Mouse (Mus musculus) intestine, embryonic 15.5 days (tissue): ENCODE results near the gene Prkce. TPM values are rescaled to one million over a fixed set of nuclear protein-coding genes. Genes with fewer than 3 reads are reported as not detected.

Experiments
- ATAC-seq: fragments of 200-750 bp; cut with Nextera tagmentation; 2 replicates; pipeline ENCODE4 v1.8.0; 2017; ENCODE audit warnings: moderate TSS enrichment, moderate library complexity
- H3K27ac ChIP-seq: fragments of 300-500 bp; sonication (generic); 2 replicates; pipeline ENCODE4 v1.5.1; 2015; ENCODE audit warnings: mild to moderate bottlenecking, inconsistent platforms
- H3K27me3 ChIP-seq: fragments of 300-500 bp; sonication (generic); replicated peaks from 2 replicates; pipeline ENCODE4 v1.6.1; 2015; ENCODE audit warnings: inconsistent platforms
- H3K36me3 ChIP-seq: fragments of 300-500 bp; sonication (generic); 2 replicates; pipeline ENCODE4 v1.6.1; 2015; ENCODE audit warnings: inconsistent platforms
- H3K4me1 ChIP-seq: fragments of 300-500 bp; sonication (generic); replicated peaks from 2 replicates; pipeline ENCODE4 v1.6.1; 2015; ENCODE audit warnings: inconsistent platforms
- H3K4me2 ChIP-seq: fragments of 300-500 bp; sonication (generic); replicated peaks from 2 replicates; pipeline ENCODE4 v1.6.1; 2015; ENCODE audit warnings: mild to moderate bottlenecking, inconsistent platforms
- H3K4me3 ChIP-seq: fragments of 300-500 bp; sonication (generic); replicated peaks from 2 replicates; pipeline ENCODE4 v1.5.1; 2015; ENCODE audit warnings: inconsistent platforms
- H3K9ac ChIP-seq: fragments of 300-500 bp; sonication (generic); 2 replicates; pipeline ENCODE4 v1.6.1; 2015; ENCODE audit warnings: inconsistent platforms
- H3K9me3 ChIP-seq: fragments of 300-500 bp; sonication (generic); 2 replicates; pipeline ENCODE4 v1.6.1; 2016; ENCODE audit warnings: inconsistent platforms
- WGBS: fragments of 180-500 bp; shearing (Covaris S2); methylation state at CpG from one replicate; pipeline ENCODE4 v1.1.7; 2015; 5-methylcytosine and 5-hydroxymethylcytosine counted together
- polyA plus RNA-seq: library from polyadenylated mRNA; unstranded; fragments of >200 nt; fragmentation: Nextera tagmentation; extraction: Ambion mirVana; gene quantifications from 2 replicates; pipeline ENCODE4 v1.2.1, GENCODE M21; 2015

Prkce gene
- polyA plus RNA-seq, 1 experiment from 2014 or later: 6.6 TPM

- H3K9ac ChIP-seq: no peak overlapping the region
- no peak overlapping the region for H3K4me2 ChIP-seq
- no peak overlapping the region for H3K4me3 ChIP-seq
- no peaks in the 10 kb centered on the region for H3K36me3 ChIP-seq
- H3K9me3 ChIP-seq: no peaks in the 10 kb centered on the region
- H3K27ac ChIP-seq: no peak overlapping the region
- 90% methylated on average over 16 of the region's 16 CpGs for WGBS
- no peaks in the 10 kb centered on the region for H3K27me3 ChIP-seq
- peaks cover 4% of the 10 kb centered on the region; the same call in 1 of the 2 replicates for H3K4me1 ChIP-seq
- ATAC-seq: no peak
These were observed 62.6 kb downstream of the Prkce start for GRCm38 (mm10) chr17:86230141-86230633.

GRCm38 (mm10) chr17:86231741-86232179 lies 64.2 kb downstream of the Prkce start:
- Histone ChIP-seq H3K4me1 (peaks cover 4% of the 10 kb centered on the region; the same call in 1 of the 2 replicates), H3K27ac (no peak overlapping the region), H3K9ac (no peak overlapping the region), H3K4me3 (no peak overlapping the region), H3K9me3 (no peaks in the 10 kb centered on the region), H3K36me3 (no peaks in the 10 kb centered on the region), H3K4me2 (no peak overlapping the region), H3K27me3 (no peaks in the 10 kb centered on the region)
- 49% methylated on average over 12 of the region's 12 CpGs for WGBS
- peak; percentile 51 for ATAC-seq

GRCm38 (mm10) chr17:86232248-86232647 lies 64.7 kb downstream of the Prkce start:
- H3K4me3 ChIP-seq: no peak overlapping the region
- no peaks in the 10 kb centered on the region for H3K27me3 ChIP-seq
- WGBS: 71% methylated on average over 4 of the region's 4 CpGs
- H3K9ac ChIP-seq: no peak overlapping the region
- no peak overlapping the region for H3K4me2 ChIP-seq
- peaks cover 4% of the 10 kb centered on the region; the same call in 1 of the 2 replicates for H3K4me1 ChIP-seq
- H3K27ac ChIP-seq: no peak overlapping the region
- ATAC-seq: no peak
- no peaks in the 10 kb centered on the region for H3K36me3 ChIP-seq
- H3K9me3 ChIP-seq: no peaks in the 10 kb centered on the region

- Histone ChIP-seq H3K27me3 (no peaks in the 10 kb centered on the region), H3K27ac (no peak overlapping the region), H3K9ac (no peak overlapping the region), H3K36me3 (no peaks in the 10 kb centered on the region), H3K4me1 (peaks cover 4% of the 10 kb centered on the region; the same call in 1 of the 2 replicates), H3K4me3 (no peak overlapping the region), H3K9me3 (no peaks in the 10 kb centered on the region), H3K4me2 (no peak overlapping the region)
- no peak for ATAC-seq
- 76% methylated on average over 9 of the region's 9 CpGs for WGBS
These were observed 67.1 kb downstream of the Prkce start for GRCm38 (mm10) chr17:86234587-86235150.

- peaks cover 4% of the 10 kb centered on the region; the same call in 1 of the 2 replicates for H3K4me1 ChIP-seq
- no peaks in the 10 kb centered on the region for H3K9me3 ChIP-seq
- no peak for ATAC-seq
- no peak overlapping the region for H3K9ac ChIP-seq
- no peak overlapping the region for H3K4me2 ChIP-seq
- no peaks in the 10 kb centered on the region for H3K36me3 ChIP-seq
- WGBS: 88% methylated on average over 10 of the region's 10 CpGs
- no peak overlapping the region for H3K4me3 ChIP-seq
- H3K27me3 ChIP-seq: no peaks in the 10 kb centered on the region
- no peak overlapping the region for H3K27ac ChIP-seq
These were observed 68.6 kb downstream of the Prkce start for GRCm38 (mm10) chr17:86236026-86236712.

GRCm38 (mm10) chr17:86236861-86237763 lies 69.5 kb downstream of the Prkce start:
- no peak; the same call in 1 of the 2 replicates for ATAC-seq
- no peak overlapping the region for H3K27ac ChIP-seq
- H3K9ac ChIP-seq: no peak overlapping the region
- no peaks in the 10 kb centered on the region for H3K27me3 ChIP-seq
- H3K4me3 ChIP-seq: no peak overlapping the region
- no peaks in the 10 kb centered on the region for H3K9me3 ChIP-seq
- H3K36me3 ChIP-seq: no peaks in the 10 kb centered on the region
- 85% methylated on average over 16 of the region's 16 CpGs for WGBS
- no peaks in the 10 kb centered on the region for H3K4me1 ChIP-seq
- H3K4me2 ChIP-seq: no peak overlapping the region

GRCm38 (mm10) chr17:86242291-86242690 lies 74.7 kb downstream of the Prkce start:
- no peak overlapping the region for H3K4me3 ChIP-seq
- no peak overlapping the region for H3K4me2 ChIP-seq
- no peak overlapping the region for H3K27ac ChIP-seq
- no peak overlapping the region for H3K9ac ChIP-seq
- ATAC-seq: no peak
- WGBS: 89% methylated on average over 9 of the region's 9 CpGs
- H3K4me1 ChIP-seq: no peaks in the 10 kb centered on the region
- no peaks in the 10 kb centered on the region for H3K27me3 ChIP-seq
- H3K9me3 ChIP-seq: no peaks in the 10 kb centered on the region
- H3K36me3 ChIP-seq: no peaks in the 10 kb centered on the region

GRCm38 (mm10) chr17:86243109-86243527 lies 75.5 kb downstream of the Prkce start:
- no peaks in the 10 kb centered on the region for H3K9me3 ChIP-seq
- H3K4me3 ChIP-seq: no peak overlapping the region
- no peak overlapping the region for H3K4me2 ChIP-seq
- 73% methylated on average over 16 of the region's 16 CpGs for WGBS
- no peaks in the 10 kb centered on the region for H3K36me3 ChIP-seq
- no peak; the same call in 1 of the 2 replicates for ATAC-seq
- H3K9ac ChIP-seq: no peak overlapping the region
- no peaks in the 10 kb centered on the region for H3K4me1 ChIP-seq
- H3K27me3 ChIP-seq: no peaks in the 10 kb centered on the region
- no peak overlapping the region for H3K27ac ChIP-seq

- no peak overlapping the region for H3K9ac ChIP-seq
- WGBS: 95% methylated on average over 5 of the region's 5 CpGs
- H3K4me1 ChIP-seq: no peaks in the 10 kb centered on the region; the same call in 1 of the 2 replicates
- no peaks in the 10 kb centered on the region for H3K36me3 ChIP-seq
- no peak for ATAC-seq
- no peaks in the 10 kb centered on the region for H3K27me3 ChIP-seq
- H3K4me3 ChIP-seq: no peak overlapping the region
- no peak overlapping the region for H3K27ac ChIP-seq
- H3K4me2 ChIP-seq: no peak overlapping the region
- H3K9me3 ChIP-seq: no peaks in the 10 kb centered on the region
These were observed 76.8 kb downstream of the Prkce start for GRCm38 (mm10) chr17:86244397-86244796.

- WGBS: 82% methylated on average over 8 of the region's 8 CpGs
- Histone ChIP-seq H3K4me3 (no peak overlapping the region), H3K9ac (no peak overlapping the region), H3K4me2 (no peak overlapping the region), H3K36me3 (no peaks in the 10 kb centered on the region), H3K27ac (no peak overlapping the region), H3K9me3 (no peaks in the 10 kb centered on the region), H3K27me3 (no peaks in the 10 kb centered on the region), H3K4me1 (peaks cover 3% of the 10 kb centered on the region; the same call in 1 of the 2 replicates)
- ATAC-seq: no peak
These were observed 81.2 kb downstream of the Prkce start for GRCm38 (mm10) chr17:86248832-86249231.

GRCm38 (mm10) chr17:86249499-86250405 lies 82.2 kb downstream of the Prkce start:
- H3K4me2 ChIP-seq: no peak overlapping the region
- no peak overlapping the region for H3K4me3 ChIP-seq
- no peak overlapping the region for H3K9ac ChIP-seq
- H3K4me1 ChIP-seq: peaks cover 3% of the 10 kb centered on the region; the same call in 1 of the 2 replicates
- WGBS: 64% methylated on average over 21 of the region's 21 CpGs
- H3K36me3 ChIP-seq: no peaks in the 10 kb centered on the region
- ATAC-seq: peak; percentile 63
- no peaks in the 10 kb centered on the region for H3K9me3 ChIP-seq
- H3K27me3 ChIP-seq: no peaks in the 10 kb centered on the region
- no peak overlapping the region for H3K27ac ChIP-seq
